Mouse (Mus musculus): ENCODE measurements around the gene Sh3d21.
"Not testable (repeated sequence)": the region's sequence is repeated elsewhere in the genome, so short reads cannot be mapped to it uniquely, and the experiment has no call there.

Sh3d21 gene

GRCm38 (mm10) chr4:126163067-126163659 lies at the start of gene Sh3d21:
Gene Sh3d21, minus strand, starts transcription at chr4:126163491.
- peak in 1 of 2 experiments; percentile 38 for DNase-seq

GRCm38 (mm10) chr4:126207081-126207480 lies 43.8 kb upstream of the Sh3d21 start:
- DNase-seq: no peak

- no peak for DNase-seq
These were observed 42.1 kb upstream of the Sh3d21 start for GRCm38 (mm10) chr4:126205386-126205785.

- DNase-seq: no peak
These were observed 41.5 kb upstream of the Sh3d21 start for GRCm38 (mm10) chr4:126204661-126205230.

GRCm38 (mm10) chr4:126204016-126204415 lies 40.7 kb upstream of the Sh3d21 start:
- DNase-seq: no peak

- DNase-seq: no peak
These were observed 40.1 kb upstream of the Sh3d21 start for GRCm38 (mm10) chr4:126203336-126203895.

- DNase-seq: peak; percentile 99
These were observed 39.3 kb upstream of the Sh3d21 start, which contains the start of gene Thrap3 for GRCm38 (mm10) chr4:126202303-126203181. Gene Thrap3, minus strand, starts transcription at chr4:126202760.

- no peak for DNase-seq
These were observed 38.4 kb upstream of the Sh3d21 start for GRCm38 (mm10) chr4:126201514-126202302.

- no peak for DNase-seq
These were observed 37.4 kb upstream of the Sh3d21 start for GRCm38 (mm10) chr4:126200656-126201055.

- DNase-seq: no peak
These were observed 36.7 kb upstream of the Sh3d21 start for GRCm38 (mm10) chr4:126200036-126200435.

GRCm38 (mm10) chr4:126199556-126199955 lies 36.3 kb upstream of the Sh3d21 start:
- no peak for DNase-seq

GRCm38 (mm10) chr4:126197485-126197884 lies 34.2 kb upstream of the Sh3d21 start:
- DNase-seq: no peak

GRCm38 (mm10) chr4:126194916-126195315 lies 31.6 kb upstream of the Sh3d21 start:
- no peak for DNase-seq

GRCm38 (mm10) chr4:126194216-126194615 lies 30.9 kb upstream of the Sh3d21 start:
- DNase-seq: no peak

GRCm38 (mm10) chr4:126190636-126191035 lies 27.3 kb upstream of the Sh3d21 start:
- DNase-seq: no peak

- DNase-seq: no peak
These were observed 23.8 kb upstream of the Sh3d21 start for GRCm38 (mm10) chr4:126187096-126187495.

GRCm38 (mm10) chr4:126183034-126183433 lies 19.7 kb upstream of the Sh3d21 start:
- DNase-seq: no peak

- peak; percentile 64 to 70 for DNase-seq
These were observed 18.1 kb upstream of the Sh3d21 start for GRCm38 (mm10) chr4:126181170-126181957.

- not testable (repeated sequence) for DNase-seq
These were observed 12.7 kb upstream of the Sh3d21 start for GRCm38 (mm10) chr4:126175980-126176379.

- DNase-seq: no peak
These were observed 10.5 kb upstream of the Sh3d21 start for GRCm38 (mm10) chr4:126173800-126174199.

GRCm38 (mm10) chr4:126170737-126171136 lies 7.4 kb upstream of the Sh3d21 start:
- DNase-seq: not testable (repeated sequence)

GRCm38 (mm10) chr4:126168851-126169250 lies 5.6 kb upstream of the Sh3d21 start:
- no peak for DNase-seq
